Mouse (Mus musculus) CD4-positive helper T cell, adult 2 months (primary cell): Measurements from ENCODE around the gene Ninj2.

Experiments used
- DNase-seq: peaks from one replicate; pipeline ENCODE4 v3.0.0-alpha.2; 2012; ENCODE audit warnings: low read depth, missing footprints, low spot score

Ninj2 gene

DNA sequence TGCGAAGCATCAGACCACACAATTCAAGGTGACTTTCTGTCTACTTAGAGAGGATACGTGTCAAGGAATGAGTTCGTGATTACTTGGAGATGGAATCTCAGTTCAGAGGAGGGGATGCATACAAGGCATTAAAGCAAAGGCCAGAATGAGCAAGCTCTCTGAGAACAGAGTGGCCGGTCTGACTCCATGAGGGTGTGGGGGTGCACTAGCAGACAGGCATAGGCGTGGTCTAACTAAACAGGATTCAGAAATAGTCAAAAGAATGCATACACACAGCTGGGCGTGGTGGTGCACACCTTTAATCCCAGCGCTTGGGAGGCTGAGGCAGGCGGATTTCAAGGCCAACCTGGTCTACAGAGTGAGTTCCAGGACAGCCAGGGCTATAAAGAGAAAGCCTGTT lies 33.3 kb downstream of the Ninj2 start:
- no peak for DNase-seq

DNA sequence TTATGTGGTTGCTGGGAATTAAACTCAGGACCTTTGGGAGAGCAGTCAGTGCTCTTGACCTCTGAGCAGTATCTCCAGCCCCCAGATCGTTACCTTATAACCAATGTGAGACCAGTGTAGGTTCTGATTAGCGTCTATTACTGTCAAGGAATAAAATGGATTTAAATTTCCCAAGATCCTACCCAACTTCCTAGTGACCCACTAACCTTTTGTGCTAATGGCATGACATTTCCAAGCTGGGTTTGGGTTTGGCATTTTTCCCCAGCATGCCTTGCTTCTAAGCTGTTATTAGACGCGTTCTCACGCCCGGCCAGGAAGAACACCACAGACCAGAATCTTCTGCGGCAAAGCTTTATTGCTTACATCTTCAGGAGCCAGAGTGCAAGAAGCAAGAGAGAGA lies 34.2 kb downstream of the Ninj2 start:
- no peak for DNase-seq

DNA sequence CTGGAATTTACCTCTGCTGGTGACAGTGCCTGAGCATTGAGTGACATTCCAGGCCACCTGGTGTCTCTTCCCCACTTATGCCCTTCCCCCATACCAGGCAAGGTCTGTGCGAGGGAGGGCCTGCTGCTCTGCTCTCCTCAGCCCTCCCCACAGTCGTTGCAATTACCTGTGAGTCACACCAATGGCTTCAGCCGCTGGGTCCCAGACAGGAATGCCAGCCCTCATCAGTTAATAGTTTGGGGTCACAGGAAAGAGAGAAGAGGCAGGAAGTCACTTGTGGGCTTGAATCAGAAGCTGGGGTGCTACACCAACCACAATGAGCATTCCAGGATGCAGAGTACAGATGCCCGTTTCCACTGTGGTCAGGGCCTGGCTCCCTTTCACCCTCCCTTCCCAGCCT lies 41.6 kb downstream of the Ninj2 start:
- DNase-seq = no peak

DNA sequence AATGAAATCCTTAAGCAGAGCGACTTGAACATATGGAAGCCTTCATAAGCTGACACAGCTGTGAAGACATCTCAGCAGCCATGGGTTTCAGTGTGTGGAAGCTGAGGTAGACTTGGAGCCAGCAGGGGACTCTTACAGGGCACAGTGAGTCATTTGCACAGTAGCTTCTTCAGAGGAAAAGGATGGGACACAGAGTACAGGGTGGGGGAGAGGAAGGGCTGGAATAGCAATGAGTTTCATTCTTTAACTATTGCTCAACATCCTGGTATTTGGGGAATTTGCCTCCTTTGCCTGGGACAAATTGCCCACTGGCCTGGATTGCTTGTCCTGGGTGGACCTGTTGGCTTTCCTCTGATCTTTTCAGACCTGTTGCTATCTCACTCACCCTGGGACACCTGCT lies 52.3 kb downstream of the Ninj2 start:
- no peak for DNase-seq

DNA sequence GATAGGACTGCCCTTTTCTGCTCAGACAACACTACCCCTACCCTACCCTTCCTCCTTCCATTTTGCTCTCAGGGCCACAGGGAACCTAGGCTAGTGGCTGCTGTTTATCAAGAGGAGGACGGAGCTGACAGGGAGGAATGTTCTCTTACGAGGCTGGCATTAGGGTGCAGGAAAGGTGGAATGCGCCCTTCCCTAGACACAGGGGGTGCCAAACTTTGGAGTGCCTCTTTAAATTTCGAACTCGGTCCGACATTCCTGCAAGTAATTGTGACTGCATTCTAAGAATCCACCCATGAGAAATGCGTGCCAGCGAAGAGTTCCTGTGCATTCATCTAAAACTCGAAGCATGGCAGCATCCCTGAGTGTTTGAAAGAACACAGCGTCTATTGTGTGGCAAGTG lies 53.5 kb downstream of the Ninj2 start:
- no peak for DNase-seq

DNA sequence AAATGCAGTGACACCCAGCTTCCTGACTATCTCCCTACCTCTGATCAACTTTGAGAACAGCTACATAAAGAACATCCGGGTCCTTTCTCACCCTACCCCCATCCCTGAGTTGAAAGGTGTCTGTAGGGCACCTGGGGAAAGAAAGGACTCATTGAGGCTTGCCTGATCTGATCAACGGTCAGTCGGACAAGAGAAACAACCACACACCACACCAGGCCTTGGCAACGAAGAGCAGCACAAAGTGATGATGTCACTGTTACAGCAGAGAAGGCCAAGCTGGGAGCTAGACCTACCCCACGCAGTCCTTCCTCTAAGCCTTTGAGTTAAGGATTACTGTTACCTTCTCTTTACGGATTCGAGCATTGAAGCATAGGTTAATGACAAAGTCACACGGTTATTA lies 54.3 kb downstream of the Ninj2 start:
- DNase-seq = no peak

DNA sequence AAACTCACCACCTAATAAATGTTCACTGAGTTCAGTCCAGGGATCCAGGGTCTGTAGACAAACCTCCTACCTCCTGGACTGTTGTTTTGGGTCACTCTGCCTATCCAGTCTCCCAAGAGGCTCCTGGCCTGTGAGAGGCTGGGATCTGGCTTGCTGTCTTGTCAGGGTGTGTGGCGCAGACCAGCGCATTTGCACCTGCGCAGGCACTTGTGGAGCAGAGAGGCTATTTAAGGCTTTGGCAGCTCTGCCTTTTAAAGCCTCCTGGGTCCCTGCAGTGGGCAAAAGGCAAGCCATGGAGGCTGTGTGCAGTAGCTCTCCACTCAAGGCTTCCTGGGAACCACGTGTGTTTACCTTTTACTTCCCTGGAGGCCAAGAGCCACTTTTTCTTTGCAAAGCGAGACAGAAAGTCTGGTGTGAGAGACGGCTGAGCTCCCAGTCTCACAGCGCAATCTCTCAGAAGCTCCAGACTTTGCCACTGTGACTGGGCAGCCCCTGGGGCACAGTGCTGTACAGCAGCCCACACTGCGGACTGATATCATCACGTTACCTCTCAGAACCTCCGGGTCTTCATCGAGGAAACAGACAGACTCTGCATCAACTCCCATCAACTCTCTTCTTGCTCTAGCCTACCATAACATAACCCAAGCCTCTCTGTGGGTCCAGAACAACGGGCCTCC lies 55.7 kb downstream of the Ninj2 start:
- DNase-seq = no peak

DNA sequence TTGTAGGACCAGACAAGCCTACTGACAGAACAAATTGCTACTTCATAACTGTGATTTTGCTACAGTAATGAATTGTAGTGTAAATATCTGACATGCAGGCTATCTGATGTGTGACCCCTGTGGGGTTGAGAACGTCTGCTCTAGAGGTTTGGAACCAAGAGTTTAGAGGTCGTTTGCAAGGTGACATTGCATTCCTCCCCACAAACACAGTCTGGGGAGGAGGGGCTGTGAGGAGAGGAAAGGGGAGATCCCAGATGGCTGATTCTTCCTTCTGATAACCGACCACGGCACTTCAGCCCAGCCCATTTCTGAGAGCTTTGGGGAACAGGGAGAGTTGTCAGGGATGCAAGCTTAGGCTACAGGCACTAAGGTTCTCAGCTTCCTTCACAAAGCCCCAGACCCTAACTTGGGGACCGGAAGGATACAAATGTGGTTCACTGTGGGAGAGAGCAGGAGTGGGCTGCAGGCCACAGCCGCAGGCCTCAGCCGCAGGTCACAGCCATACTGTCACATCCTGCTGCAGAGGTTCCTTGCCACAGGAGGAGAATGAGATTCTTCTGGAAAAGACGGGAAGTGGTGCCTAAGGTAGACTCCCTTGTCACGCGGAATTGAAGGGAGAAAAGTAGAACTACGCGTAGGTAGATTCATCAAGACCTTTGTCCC lies 56.4 kb downstream of the Ninj2 start:
- DNase-seq = peak; percentile 54

DNA sequence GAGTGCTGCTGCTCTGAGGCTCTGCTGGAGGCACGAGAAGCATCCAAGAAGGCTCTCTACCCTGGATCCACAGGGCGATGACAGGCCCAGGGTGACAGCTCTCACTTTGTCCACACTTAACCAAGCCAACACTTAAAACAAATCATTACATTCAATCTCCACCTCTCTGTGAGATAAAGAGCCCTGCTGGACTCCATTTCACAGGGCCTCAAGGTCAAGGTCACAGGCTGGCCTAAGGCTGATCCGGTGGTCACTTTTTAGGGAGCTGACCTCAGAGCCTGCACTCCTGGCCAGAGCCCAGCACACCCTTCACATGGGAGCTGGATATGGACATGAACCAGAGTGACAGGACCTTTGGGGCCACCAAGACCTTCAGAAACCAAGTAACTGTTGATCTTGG lies 57.1 kb downstream of the Ninj2 start:
- no peak for DNase-seq

DNA sequence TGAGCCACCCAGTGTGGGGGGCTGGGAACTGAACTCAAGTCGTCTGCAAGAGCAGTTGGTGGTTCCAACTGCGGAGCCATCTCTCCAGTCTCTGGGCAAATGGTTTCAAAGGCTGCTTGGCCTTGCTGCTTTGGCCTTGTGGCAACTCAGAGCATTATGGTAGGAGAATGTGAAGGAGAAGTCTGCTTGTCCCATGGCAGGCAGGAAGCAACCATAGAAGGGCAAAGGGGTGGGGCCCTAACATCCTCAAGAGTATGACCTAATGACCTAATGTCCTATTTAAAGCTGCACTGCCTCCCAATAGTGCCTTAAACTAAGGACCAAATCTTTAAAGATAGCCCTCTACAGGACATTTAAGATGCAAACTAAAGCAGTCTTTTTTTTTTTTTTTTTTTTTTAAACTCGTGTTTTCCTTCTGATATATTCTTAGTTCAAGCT lies 58.5 kb downstream of the Ninj2 start:
- DNase-seq = no peak

DNA sequence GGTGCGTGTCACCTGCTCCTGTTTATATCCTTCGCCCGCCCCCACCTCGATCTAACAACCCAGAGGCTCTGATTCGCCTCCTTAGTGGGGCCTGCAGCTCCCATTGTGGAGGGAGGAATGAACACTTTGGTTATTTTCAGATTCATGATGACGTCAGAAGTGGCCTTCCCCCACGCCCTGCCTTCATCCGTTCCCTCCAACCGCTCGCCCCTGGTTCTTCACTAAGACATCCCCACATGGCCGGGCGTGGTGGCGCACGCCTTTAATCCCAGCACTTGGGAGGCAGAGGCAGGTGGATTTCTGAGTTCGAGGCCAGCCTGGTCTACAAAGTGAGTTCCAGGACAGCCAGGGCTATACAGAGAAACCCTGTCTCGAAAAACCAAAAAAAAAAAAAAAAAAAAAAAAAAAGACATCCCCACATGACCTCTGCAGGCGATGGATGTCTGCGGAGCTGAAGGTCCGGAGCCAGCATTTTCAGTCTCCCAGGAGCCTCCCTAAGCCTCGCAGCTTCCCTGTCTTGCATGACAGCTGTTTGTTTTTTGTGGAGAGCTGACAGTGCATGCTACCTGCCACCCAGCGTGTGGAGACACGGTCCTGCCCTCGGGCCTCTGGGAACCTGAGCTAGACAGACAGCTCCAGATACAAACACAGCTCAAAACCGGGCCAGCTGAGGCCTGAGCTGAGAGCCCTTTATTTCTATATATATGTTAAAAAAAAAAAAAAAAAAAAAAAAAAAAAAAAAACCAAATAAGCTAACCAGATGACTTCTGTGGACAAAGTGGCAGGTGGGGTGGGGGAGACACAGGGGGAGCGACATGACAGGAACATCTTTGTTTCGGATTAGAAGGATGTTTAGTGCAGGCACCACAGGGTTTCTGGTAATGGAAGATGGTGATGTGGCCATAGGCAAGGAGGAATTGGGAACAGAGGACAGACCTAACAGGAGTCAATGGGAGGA lies 59.9 kb downstream of the Ninj2 start:
- no peak for DNase-seq

DNA sequence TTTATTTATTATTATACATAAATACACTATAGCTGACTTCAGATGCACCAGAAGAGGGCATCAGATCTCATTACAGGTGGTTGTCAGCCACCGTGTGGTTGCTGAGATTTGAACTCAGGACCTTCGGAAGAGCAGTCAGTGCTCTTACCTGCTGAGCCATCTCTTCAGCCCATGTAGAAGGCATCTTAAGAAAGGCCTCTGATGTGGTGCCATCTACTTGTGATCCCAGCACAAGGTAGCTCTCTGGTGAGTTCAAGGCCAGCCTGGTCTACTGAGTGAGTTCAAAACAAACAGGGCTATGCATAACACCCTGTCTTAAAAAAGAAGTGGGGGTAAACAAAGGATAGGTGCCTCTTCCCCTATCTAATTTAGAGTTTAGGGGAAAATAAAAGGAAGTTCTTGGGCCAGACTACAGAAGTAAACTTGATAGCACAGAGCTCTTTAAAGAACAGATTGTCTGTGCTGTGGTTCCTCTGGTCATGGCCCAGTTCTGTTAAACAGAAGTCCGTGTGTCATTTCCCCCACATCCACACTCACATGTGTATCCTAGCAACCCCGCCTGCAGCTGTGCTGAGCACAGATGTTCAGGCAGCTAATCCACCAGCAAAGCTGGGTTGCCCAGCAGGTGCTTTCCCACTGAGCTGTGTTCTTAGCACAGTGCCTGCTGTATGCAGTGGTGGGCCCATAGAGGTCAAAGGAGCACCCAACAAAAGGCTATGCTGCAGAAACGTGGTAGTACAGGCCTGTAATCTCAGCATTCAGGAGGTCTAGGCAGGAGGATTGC lies 61.6 kb downstream of the Ninj2 start:
- DNase-seq = peak; percentile 46

DNA sequence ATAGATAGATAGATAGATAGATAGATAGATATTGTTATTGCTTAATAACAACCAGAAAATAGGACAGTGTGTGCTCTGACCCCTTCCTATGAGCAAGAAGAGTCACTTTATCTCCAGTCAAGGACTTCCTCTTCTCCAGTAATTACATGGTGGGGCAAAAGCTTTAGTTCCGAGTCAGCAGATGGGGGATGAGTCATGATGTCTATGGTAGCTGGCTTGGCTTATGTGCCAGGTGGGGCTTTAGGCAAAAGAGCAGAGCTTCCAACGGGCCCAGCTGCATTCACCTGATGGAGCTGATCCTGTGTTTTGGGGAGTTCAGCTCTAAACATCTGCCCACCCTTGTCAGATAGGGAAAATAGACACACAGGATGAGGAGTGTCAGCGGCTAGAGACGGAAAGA lies 62.4 kb downstream of the Ninj2 start:
- DNase-seq = no peak

DNA sequence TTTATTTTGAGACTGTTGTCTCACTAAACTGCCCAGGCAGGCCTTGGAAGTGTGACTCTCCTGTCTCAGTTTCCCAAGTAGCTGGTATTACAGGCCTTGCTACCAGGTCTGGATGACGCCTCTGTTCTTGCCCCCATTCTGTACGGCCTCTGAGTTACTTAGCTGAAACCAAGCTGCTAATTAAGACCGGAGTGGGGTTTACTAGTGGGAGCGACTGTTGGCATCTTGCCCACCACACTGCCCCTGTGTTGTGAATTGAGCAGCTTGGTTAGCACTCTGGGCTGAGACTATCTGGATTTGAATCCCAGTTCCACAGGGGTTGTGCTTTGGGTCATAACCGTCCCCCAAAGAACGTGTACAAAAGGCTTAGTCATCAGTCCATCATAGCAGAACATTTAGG lies 64.3 kb downstream of the Ninj2 start:
- DNase-seq = no peak

DNA sequence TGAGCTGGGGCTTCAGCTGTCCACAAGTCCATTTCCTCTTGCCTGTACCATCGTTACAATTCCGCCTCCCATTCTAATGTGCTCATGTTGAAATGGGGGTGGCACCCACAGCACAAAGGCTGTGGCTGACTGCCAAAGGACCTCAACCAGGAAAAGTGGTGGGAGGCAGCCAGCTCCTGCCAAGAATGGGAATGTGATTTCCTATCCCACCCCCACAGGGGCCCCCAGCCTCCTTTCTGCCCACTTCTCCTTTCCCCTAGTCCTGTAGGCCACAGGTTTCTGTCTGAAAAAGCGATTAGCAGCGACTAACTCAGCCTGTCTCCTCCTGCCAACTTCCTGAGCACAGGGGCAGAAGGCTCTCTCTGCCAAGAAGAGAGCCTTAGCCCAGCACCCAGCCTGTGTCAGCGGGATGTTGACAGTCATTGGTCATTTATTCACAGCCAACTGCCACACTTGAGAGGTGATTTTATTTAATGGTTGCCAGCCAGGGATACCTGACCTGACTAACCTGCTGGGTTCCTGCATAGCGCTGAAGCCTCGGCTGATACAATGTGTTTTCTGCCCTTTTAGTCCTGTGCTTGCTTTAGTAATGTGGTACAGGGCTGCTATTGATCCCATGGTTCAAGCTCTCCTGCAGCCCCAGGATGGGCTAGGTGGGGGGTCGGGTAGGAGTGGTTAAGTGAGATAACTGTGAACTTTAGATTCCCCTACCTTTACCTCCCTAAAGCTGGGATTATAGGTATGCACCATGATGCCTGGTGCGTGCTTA lies 66.2 kb downstream of the Ninj2 start:
- DNase-seq = no peak

DNA sequence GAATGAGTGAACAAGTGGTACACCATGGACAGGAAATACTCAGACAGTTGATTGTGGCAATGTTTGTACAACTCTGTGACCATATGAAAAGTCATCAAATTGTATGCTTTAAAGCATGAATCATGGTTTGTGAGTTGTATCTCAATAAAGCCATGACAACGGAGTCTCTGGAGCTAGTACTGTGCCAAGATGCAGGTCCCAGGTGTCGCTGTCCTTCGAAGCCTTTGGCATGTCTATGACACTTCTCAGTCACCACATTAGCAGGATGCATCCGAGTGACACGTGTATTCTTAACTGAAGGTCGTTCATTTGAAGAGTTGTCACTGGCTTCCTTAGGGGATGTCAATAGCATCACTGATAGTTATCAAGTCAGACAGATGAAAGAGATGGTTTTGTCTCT lies 69.8 kb downstream of the Ninj2 start:
- no peak for DNase-seq

DNA sequence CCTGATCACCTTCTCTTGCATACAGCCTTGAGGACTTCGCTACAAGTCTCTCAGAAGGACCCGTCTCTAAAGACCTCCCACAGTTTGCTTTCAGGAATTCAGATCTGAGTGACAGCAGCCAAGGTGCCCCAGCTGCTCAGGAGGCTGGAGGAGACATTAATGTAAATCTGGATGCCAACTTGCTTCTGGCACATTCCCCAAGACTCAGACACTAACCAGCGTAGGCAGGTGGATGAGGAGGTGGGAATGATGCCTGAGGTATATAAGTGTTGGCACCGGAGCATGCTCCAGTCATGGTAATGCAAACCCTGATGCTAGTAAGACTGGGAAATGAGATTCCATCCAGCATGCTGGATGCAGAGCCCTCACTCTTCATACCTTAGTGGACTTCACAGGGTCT lies 71.6 kb downstream of the Ninj2 start:
- DNase-seq = no peak

DNA sequence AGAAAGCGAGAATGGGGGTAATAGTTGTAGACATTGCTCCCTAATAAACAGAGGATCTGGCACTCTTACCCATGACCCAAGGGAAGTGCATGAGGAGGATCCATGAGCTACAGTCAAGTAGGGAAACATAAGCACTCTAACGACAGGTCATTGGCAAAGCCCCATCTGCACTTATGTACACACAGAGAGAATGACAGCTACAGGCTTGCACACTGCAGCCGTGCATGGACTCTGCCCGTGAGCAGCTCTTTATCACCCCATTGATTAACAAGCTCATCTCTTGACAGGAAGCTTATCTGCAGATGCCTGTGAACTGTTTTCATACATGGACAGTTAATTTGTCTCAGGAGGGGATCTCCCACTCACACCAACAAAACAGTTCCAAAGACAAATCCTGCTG lies 74.4 kb downstream of the Ninj2 start:
- no peak for DNase-seq

DNA sequence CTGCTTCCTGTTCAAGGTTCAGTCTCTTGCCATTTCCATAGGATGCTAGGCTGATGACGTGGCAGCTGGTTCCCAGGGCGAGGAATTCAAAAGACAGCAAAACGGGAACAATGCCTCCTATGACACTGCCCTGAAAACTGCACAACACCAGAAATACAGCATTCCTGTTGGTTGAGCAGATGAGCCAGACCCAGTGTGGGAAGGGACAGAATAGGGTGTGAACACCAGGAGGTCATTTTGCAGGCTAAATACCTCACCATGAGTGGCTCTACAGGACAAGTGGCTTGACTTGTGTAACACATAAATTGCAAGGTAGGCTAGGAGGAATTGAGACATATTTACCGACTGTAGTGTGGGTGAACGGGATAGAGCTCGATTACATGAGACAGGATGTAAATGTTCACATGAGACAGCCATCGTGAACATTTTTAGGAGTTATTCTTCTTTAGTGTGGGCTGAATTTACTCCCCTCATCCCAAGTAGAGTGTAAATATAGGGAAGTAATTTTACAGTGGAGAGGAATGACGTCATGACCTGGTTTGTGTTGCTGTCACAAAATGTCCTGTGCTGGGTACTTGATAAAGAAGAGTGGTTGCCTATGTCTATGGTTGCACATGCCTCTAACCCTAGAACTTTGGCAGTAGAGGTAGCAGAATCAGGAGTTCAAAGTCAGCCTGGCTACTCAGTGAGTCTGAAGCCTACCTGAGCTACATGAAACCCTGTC lies 79.3 kb downstream of the Ninj2 start:
- no peak for DNase-seq

DNA sequence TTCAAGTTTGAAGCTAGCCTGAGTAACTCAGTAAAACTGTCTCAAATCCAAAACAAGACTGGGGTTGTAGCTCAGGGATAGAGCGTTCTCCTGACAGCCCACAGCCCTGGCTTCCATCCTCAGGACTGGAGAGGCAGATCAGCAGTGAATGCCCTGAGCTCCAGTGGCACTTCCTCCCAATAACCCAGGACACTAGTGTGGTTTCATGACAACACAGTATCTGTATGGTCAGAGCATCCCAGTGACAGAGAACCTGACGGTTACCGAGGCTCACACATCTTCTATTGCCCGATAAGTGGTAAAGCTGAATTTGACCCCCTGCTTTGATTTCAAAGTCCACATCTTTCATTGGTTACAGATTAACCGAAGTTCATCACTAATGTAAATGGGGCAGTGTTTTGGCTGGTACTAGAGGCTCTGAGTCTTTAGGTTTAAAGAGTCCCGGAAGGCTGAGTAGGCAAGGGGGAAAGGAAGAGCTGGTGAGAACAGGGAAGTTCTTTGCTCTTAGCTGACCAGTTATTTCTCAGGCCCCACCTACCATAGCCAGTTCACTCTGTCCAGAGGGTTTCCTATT lies 81.0 kb downstream of the Ninj2 start:
- no peak for DNase-seq
